Mouse (Mus musculus) forebrain, embryonic 13.5 days (tissue): ENCODE measurements around the gene Olfr64. TPM values are rescaled to one million over a fixed set of nuclear protein-coding genes. Genes with fewer than 3 reads are reported as not detected.

Source experiments
- ATAC-seq: fragments of 200-750 bp; cut with Nextera tagmentation; 2 replicates; pipeline ENCODE4 v1.8.0; 2017
- H3K27ac ChIP-seq: fragments of 300-500 bp; sonication (generic); 2 replicates; pipeline ENCODE4 v1.5.1; 2015; ENCODE audit warnings: inconsistent platforms, mild to moderate bottlenecking, moderate library complexity
- H3K27me3 ChIP-seq: fragments of 300-500 bp; sonication (generic); 2 replicates; pipeline ENCODE4 v1.6.1; 2015; ENCODE audit warnings: mild to moderate bottlenecking, inconsistent platforms
- H3K36me3 ChIP-seq: fragments of 300-500 bp; sonication (generic); 2 replicates; pipeline ENCODE4 v1.6.1; 2015; ENCODE audit warnings: mild to moderate bottlenecking, inconsistent platforms; ENCODE audit not compliant: poor library complexity, severe bottlenecking
- H3K4me1 ChIP-seq: fragments of 300-500 bp; sonication (generic); 2 replicates; pipeline ENCODE4 v1.6.1; 2015; ENCODE audit warnings: inconsistent platforms
- H3K4me2 ChIP-seq: fragments of 300-500 bp; sonication (generic); 2 replicates; pipeline ENCODE4 v1.6.1; 2015; ENCODE audit warnings: inconsistent platforms, mild to moderate bottlenecking, moderate library complexity
- H3K4me3 ChIP-seq: fragments of 300-500 bp; sonication (generic); 2 replicates; pipeline ENCODE4 v1.5.1; 2015; ENCODE audit warnings: mild to moderate bottlenecking, inconsistent platforms
- H3K9ac ChIP-seq: fragments of 300-500 bp; sonication (generic); 2 replicates; pipeline ENCODE4 v1.6.1; 2015; ENCODE audit warnings: mild to moderate bottlenecking, inconsistent platforms
- H3K9me3 ChIP-seq: fragments of 300-500 bp; sonication (generic); replicated peaks from 2 replicates; pipeline ENCODE4 v1.6.1; 2016; ENCODE audit warnings: inconsistent platforms
- WGBS: fragments of 180-500 bp; shearing (Covaris S2); methylation state at CpG from one replicate; pipeline ENCODE4 v1.1.7; 2015; 5-methylcytosine and 5-hydroxymethylcytosine counted together
- polyA plus RNA-seq: library from polyadenylated mRNA; unstranded; fragments of >200 nt; fragmentation: Nextera tagmentation; extraction: Ambion mirVana; gene quantifications from 2 replicates; pipeline ENCODE4 v1.2.1, GENCODE M21; 2015

Gene Olfr64
- not detected in 2 replicates for polyA plus RNA-seq

DNA sequence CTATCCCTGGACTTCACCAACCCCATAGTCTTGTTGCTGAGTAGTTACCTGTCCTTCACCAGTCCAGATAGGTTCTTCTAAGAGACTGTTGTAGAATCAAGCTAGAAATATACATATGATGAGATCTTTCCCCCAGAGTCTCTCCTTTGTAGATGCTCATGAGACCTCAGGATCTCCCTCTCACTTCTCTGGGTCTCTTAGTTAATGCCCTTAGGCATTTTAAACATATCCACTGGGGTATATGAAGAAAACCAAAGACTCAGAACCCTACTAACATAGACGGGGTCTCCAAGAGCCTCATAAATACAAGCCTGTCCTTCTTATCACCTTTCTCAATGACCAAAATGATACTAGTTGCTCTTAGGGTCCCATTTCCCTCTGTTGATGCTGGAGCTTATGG is at the start of gene Olfr64:
Gene Olfr64, minus strand, starts transcription at position 101 of the 400 bp plus-strand sequence.
- H3K4me2 ChIP-seq, result no peak within 1 kb of the TSS
- ATAC-seq, result no peak
- 75% methylated on average over 1 of the region's 1 CpGs for WGBS
- no peaks in the 10 kb centered on the region for H3K4me1 ChIP-seq
- no peak within 1 kb of the TSS for H3K9ac ChIP-seq
- no peaks in the 10 kb centered on the region for H3K27me3 ChIP-seq
- no peak within 1 kb of the TSS for H3K4me3 ChIP-seq
- no peak within 1 kb of the TSS for H3K27ac ChIP-seq
- H3K36me3 ChIP-seq, result no peaks in the 10 kb centered on the region
- H3K9me3 ChIP-seq, result no peaks in the 10 kb centered on the region

DNA sequence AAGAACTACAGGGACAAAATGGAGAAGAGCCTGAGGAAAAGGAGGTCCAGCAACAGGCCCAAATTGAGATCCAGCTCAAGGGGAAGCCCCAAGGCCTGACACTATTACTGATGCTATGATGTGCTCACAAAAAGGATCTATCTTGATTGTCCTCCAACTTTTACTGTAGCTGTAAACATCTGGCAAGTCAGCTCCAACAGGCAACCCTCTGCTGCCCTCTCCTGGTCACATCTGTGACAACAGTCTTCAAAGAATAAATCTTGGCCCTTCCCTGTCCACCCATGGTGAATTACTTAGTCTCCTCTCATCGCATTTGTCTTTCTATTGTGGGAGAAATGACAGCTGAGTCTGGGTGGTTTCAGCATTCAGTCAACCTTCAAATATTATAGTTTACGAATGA is 48.4 kb upstream of the Olfr64 start:
- Histone ChIP-seq H3K4me1 (no peaks in the 10 kb centered on the region), H3K4me3 (no peak overlapping the region), H3K4me2 (no peak overlapping the region), H3K9ac (no peak overlapping the region), H3K9me3 (no peaks in the 10 kb centered on the region), H3K36me3 (no peaks in the 10 kb centered on the region), H3K27ac (no peak overlapping the region), H3K27me3 (no peaks in the 10 kb centered on the region)
- WGBS, result 25% methylated on average over 2 of the region's 2 CpGs
- no peak for ATAC-seq

DNA sequence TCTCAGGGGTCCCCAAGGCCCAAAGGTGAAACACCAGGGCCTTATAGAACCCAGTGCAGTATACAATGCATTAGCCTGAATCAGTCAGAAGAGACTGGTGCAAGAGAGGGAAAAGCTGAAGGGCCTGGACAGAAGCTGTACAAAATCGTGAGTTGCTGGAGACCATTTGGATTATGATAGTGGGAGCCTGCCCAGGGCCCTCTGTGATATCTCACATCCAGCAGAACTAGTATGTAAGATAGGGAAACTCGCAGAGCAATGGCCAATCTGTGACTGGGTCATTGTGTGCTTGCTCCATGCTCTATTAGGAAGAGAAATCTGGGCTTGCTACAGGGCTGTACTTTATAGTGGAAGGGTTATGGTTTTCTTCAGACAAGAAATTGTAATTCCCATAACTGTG is 40.0 kb upstream of the Olfr64 start, which contains the start of gene Olfr632:
Gene Olfr632, plus strand, starts transcription at position 84 of the 400 bp plus-strand sequence.
- no peaks in the 10 kb centered on the region for H3K9me3 ChIP-seq

DNA sequence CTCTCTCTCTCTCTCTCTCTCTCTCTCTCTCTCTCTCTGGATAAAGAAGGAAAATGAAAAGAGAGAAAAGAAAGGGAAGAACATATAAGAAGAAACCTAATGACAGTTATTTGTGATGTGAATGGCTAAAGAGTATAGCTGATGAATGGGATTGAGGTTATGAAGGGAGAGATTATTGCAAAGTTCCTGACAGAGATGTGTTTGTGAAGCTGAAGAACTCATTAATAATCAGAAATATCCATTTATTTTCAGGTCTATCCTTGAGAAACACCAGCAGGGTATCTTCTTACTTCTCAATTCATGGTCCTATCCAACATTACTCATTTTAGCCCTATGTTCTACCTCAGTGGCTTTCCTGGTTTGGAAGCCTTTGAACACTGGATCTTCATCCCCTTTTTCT is 34.2 kb upstream of the Olfr64 start, which contains the start of gene Olfr631:
Gene Olfr631, plus strand, starts transcription at position 301 of the 400 bp plus-strand sequence.
- no peak for ATAC-seq
- Histone ChIP-seq H3K27ac (no peak within 1 kb of the TSS), H3K4me2 (no peak within 1 kb of the TSS), H3K9ac (no peak within 1 kb of the TSS), H3K4me3 (no peak within 1 kb of the TSS), H3K27me3 (no peaks in the 10 kb centered on the region), H3K36me3 (no peaks in the 10 kb centered on the region), H3K9me3 (no peaks in the 10 kb centered on the region), H3K4me1 (no peaks in the 10 kb centered on the region)

More for the DNA sequence above, 40.0 kb upstream of the Olfr64 start, which contains the start of gene Olfr632:
- H3K9ac ChIP-seq, result no peak within 1 kb of the TSS
- no peak for ATAC-seq
- H3K36me3 ChIP-seq, result no peaks in the 10 kb centered on the region
- H3K27ac ChIP-seq, result no peak within 1 kb of the TSS
- H3K4me3 ChIP-seq, result no peak within 1 kb of the TSS
- H3K27me3 ChIP-seq, result no peaks in the 10 kb centered on the region
- no peaks in the 10 kb centered on the region for H3K4me1 ChIP-seq
- WGBS, result 73% methylated on average over 2 of the region's 2 CpGs
- no peak within 1 kb of the TSS for H3K4me2 ChIP-seq

DNA sequence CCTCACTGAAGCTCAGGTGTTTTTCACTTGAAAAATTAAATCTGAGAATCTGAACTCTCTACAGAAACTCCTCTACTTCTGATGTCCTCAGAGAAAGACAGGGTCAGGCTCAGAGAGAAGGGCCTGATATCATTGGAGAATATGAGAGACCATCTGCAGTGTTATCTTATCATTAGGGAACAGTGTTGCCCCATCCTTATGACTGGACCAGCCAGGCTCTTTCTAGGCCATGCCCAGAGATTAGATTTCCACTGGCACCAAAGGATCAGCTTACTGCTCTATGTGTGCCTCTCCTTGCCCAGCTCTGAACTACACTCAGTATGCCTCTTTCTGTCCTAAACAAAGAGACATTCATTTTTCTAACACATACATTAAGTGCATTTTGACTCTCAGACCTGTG is 21.1 kb upstream of the Olfr64 start:
- ATAC-seq, result no peak
- Histone ChIP-seq H3K4me3 (no peak overlapping the region), H3K9me3 (no peaks in the 10 kb centered on the region), H3K9ac (no peak overlapping the region), H3K36me3 (no peaks in the 10 kb centered on the region), H3K27me3 (no peaks in the 10 kb centered on the region), H3K27ac (no peak overlapping the region), H3K4me2 (no peak overlapping the region), H3K4me1 (no peaks in the 10 kb centered on the region)

DNA sequence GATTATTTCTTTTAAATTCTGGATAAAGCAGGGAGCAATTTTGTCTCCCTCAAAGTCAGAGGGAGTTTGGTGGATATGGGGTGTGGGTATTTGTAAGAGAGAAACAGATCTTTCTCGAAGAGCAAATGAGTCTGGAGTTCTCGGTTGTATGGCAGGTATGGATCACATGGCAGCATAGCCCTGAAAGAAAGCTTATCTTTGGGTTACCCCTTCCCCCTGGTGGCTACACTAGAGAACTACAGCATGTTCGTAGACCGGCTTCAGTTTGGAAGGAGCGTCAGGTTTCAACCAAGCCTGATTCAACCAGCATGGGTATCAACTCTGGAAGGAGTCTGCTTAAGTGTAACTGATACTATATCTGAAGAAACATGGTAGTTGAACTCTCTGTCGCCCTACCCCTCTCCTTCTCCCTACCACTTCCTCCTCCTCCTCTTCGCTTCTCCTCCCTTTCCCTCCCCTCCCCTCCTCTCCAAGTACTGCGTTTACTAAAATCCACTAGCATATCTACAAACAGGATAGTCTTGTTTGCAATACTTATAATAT is 18.8 kb upstream of the Olfr64 start:
- H3K4me2 ChIP-seq, result no peak overlapping the region
- ATAC-seq, result no peak
- H3K27me3 ChIP-seq, result no peaks in the 10 kb centered on the region
- no peaks in the 10 kb centered on the region for H3K9me3 ChIP-seq
- H3K27ac ChIP-seq, result no peak overlapping the region
- H3K4me1 ChIP-seq, result no peaks in the 10 kb centered on the region
- 48% methylated on average over 8 of the region's 8 CpGs for WGBS
- no peak overlapping the region for H3K9ac ChIP-seq
- H3K36me3 ChIP-seq, result no peaks in the 10 kb centered on the region
- H3K4me3 ChIP-seq, result no peak overlapping the region

DNA sequence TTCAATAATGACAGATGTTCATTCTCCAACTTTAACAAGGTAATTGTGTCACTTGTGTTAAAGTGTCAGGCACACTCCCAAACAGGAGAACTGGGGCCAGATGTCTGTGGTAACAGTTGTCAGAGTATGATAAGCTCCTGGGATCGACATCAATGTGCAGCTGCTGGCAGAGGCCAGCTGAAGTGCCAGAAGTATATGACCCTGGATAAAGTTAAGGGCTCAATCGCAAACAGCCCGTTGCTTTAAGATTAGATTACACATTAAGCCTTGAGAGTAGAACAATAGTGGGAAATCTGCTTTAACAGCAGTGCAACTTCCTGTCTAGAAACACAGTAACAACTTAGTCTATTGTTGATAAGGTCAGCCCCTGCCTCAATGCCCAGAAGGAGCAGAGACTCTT is 15.8 kb upstream of the Olfr64 start:
- Histone ChIP-seq H3K9me3 (no peaks in the 10 kb centered on the region), H3K36me3 (no peaks in the 10 kb centered on the region), H3K27ac (no peak overlapping the region), H3K4me2 (no peak overlapping the region), H3K4me1 (no peaks in the 10 kb centered on the region), H3K27me3 (no peaks in the 10 kb centered on the region), H3K4me3 (no peak overlapping the region), H3K9ac (no peak overlapping the region)
- no peak for ATAC-seq
- 64% methylated on average over 3 of the region's 3 CpGs for WGBS

DNA sequence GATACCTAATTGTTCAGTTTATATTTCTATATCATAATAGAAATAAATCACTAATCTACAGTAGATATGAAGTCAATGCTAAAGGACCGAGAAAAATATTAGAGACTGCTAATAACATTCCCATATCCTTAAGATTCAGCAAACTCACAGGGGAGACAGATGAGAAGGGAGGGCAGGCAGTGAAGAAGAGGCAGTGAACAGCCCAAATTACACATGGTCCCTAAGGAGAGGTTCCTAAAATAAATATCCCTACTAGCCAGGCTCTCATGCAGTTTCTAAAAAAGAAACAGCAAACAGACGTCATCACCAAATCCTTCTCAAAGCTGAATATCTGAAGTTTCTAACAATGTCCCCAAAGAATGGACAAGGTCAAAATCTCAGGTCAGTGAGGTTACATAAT is 8.9 kb upstream of the Olfr64 start, which contains the start of gene Olfr65:
Gene Olfr65, plus strand, starts transcription at position 301 of the 400 bp plus-strand sequence.
- ATAC-seq, result no peak
- Histone ChIP-seq H3K36me3 (no peaks in the 10 kb centered on the region), H3K9ac (no peak within 1 kb of the TSS), H3K4me3 (no peak within 1 kb of the TSS), H3K9me3 (no peaks in the 10 kb centered on the region), H3K4me2 (no peak within 1 kb of the TSS), H3K27me3 (no peaks in the 10 kb centered on the region), H3K4me1 (no peaks in the 10 kb centered on the region), H3K27ac (no peak within 1 kb of the TSS)
- 90% methylated on average over 2 of the region's 2 CpGs for WGBS

DNA sequence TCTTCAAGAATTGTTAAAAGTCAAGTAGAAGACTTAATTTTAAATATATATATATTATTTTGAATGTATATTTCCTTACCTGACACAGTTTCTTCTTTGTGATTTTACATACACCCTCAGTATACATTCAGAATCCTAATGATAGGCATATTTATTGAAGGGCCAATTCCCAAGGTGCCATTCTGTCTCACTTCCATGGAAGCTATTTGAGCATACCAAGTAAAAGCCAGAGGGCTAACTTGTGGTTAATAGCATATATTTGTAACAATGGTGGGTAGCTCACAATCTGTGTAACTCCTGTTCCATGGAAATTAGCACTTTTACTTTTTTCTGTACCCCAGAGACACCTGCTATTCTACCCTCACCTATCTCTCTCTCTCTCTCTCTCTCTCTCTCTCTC is 8.1 kb downstream of the Olfr64 start, which contains the start of gene Olfr66:
Gene Olfr66, minus strand, starts transcription at position 101 of the 400 bp plus-strand sequence.
- Histone ChIP-seq H3K9ac (no peak within 1 kb of the TSS), H3K4me1 (no peaks in the 10 kb centered on the region), H3K4me2 (no peak within 1 kb of the TSS), H3K36me3 (no peaks in the 10 kb centered on the region), H3K9me3 (no peaks in the 10 kb centered on the region), H3K27ac (no peak within 1 kb of the TSS), H3K4me3 (no peak within 1 kb of the TSS), H3K27me3 (no peaks in the 10 kb centered on the region)
- ATAC-seq, result no peak

DNA sequence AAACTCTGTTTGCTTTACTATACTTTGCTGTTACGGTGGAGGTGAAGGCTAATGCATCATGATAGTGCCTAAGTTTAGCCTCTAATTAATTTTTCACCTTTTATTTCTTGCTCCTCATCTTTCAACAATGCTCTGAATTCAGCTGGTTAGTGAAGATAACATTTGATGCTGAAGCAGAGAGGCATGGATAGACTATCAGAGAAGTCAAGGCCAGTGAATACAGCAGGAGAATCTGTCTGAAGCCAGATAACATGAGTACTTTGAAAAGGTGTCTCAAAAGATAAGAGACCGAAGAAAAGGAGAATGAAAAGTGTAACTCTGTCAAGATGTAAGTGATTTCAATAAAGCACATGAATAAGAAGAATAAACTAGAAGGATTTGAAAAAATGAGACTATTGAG is 17.2 kb downstream of the Olfr64 start:
- ATAC-seq, result no peak
- no peaks in the 10 kb centered on the region for H3K27me3 ChIP-seq
- WGBS, result 86% methylated on average over 2 of the region's 2 CpGs

DNA sequence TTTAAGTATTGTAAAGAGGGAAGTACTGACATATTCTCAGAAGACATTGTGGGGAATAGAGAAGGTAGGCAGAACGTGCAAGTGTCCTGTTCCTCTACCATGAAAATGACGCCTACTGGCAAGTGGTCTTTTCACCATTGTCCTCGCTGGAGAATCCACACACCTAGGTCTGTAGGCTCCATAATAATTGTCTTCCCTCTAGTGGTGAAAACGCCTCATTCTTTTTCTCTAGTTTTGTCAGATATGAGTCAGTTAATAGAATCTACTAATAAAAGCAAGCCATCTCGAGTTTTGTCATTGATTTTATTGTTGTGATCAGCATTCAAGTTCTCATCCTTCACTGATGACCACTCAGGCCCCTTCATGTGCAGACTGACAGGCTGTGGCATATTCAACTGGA is 19.8 kb downstream of the Olfr64 start:
- Histone ChIP-seq H3K27me3 (no peaks in the 10 kb centered on the region), H3K4me3 (no peak overlapping the region), H3K4me1 (no peaks in the 10 kb centered on the region), H3K9ac (no peak overlapping the region), H3K27ac (no peak overlapping the region), H3K4me2 (no peak overlapping the region), H3K9me3 (no peaks in the 10 kb centered on the region), H3K36me3 (no peaks in the 10 kb centered on the region)
- ATAC-seq, result no peak
- 52% methylated on average over 5 of the region's 5 CpGs for WGBS

More for the DNA sequence above, 17.2 kb downstream of the Olfr64 start:
- Histone ChIP-seq H3K36me3 (no peaks in the 10 kb centered on the region), H3K9ac (no peak overlapping the region), H3K9me3 (no peaks in the 10 kb centered on the region), H3K4me2 (no peak overlapping the region), H3K4me3 (no peak overlapping the region), H3K4me1 (no peaks in the 10 kb centered on the region), H3K27ac (no peak overlapping the region)

DNA sequence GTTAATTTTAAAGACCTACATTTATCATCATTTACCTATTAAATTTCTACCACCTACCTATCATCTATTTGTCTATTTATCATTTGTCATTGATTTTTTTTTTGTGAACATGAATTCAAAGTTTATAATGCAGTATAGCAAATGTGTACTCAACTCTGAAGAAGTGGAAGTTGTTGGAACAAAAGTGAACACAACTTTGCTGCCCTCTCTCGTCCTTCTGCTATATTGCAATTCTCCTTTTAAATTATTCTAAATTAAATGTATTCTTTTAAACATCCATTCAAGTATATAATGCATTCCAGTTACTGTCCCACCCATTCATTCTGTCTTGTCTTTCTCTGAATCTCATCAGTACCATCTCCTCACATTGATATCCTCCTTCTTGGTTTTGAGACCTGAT is 21.2 kb downstream of the Olfr64 start:
- no peak overlapping the region for H3K4me2 ChIP-seq
- no peak overlapping the region for H3K9ac ChIP-seq
- no peak overlapping the region for H3K4me3 ChIP-seq
- no peaks in the 10 kb centered on the region for H3K9me3 ChIP-seq
- no peaks in the 10 kb centered on the region for H3K36me3 ChIP-seq
- H3K27ac ChIP-seq, result no peak overlapping the region
- no peak for ATAC-seq
- 9% methylated on average over 1 of the region's 1 CpGs for WGBS
- H3K4me1 ChIP-seq, result no peaks in the 10 kb centered on the region
- H3K27me3 ChIP-seq, result no peaks in the 10 kb centered on the region

DNA sequence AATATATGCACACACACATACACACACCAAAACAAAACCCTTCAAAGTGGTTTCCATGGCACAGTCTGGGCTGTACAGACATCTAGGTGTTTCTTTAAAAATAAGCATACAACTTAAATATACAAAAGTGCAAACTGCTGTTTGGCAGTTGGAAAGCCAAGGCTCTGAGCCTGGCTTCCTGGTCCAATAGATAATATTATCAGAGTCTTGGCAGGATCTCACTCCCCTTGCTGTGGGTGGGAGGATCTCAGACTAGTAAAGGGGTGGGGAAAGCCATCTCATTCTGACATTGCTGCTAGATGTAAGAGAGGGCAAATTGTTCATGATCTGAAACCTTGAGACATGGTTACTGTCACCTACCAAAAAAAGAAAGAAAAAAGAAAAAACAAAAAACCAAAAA is 23.6 kb downstream of the Olfr64 start:
- ATAC-seq, result no peak
- Histone ChIP-seq H3K4me3 (no peak overlapping the region), H3K36me3 (no peaks in the 10 kb centered on the region), H3K4me1 (no peaks in the 10 kb centered on the region), H3K4me2 (no peak overlapping the region), H3K27me3 (no peaks in the 10 kb centered on the region), H3K9ac (no peak overlapping the region), H3K27ac (no peak overlapping the region), H3K9me3 (no peaks in the 10 kb centered on the region)
